Mouse (Mus musculus) lung, postnatal 0 days (tissue): ENCODE data around the gene Mapre3.

Experiments
- CTCF ChIP-seq: IDR thresholded peaks from 2 replicates; pipeline ENCODE4 v1.5.1; 2016; ENCODE audit warnings: antibody characterized with exemption, mild to moderate bottlenecking
- EP300 ChIP-seq: IDR thresholded peaks from 2 replicates; pipeline ENCODE4 v1.6.1; 2016; ENCODE audit warnings: antibody characterized with exemption, mild to moderate bottlenecking, control low read depth

DNA sequence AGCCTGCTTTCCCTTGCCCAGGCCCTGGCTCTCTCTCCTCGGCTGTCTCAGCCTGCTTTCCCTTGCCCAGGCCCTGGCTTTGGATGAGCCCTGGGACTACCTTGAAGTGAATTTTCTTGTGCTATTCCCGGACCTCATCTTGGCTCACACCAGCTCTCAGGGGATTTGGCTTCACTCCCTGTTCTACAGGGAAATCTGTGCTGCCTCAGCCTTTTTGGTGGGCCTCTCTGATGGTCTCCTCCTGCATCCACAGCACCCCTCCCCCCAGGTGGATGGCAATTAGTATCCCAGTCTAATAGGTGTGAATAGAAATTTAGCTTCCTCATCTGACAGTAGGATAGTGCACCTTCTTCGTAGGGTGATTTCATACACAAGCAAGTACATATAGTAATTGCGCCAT is 46.4 kb upstream of the Mapre3 start:
- no peak for TF ChIP-seq EP300
- TF ChIP-seq CTCF = no peak
